Mouse (Mus musculus) MEL (cell line): ENCODE data around the gene Smim24. TPM values are rescaled to one million over a fixed set of nuclear protein-coding genes. Genes with fewer than 3 reads are reported as not detected.

Experiments
- DNase-seq: peaks from one replicate; pipeline ENCODE4 v3.0.0; 2011; ENCODE audit warnings: low read depth, low spot score
- H3K27ac ChIP-seq: 2 replicates; pipeline ENCODE4 v1.5.1; 2012; ENCODE audit warnings: low read depth, mild to moderate bottlenecking, control low read depth, low read length, moderate library complexity; ENCODE audit not compliant: control insufficient read depth
- H3K27me3 ChIP-seq, 2 experiments: fragments of 150-350 bp in 1 of 2; sonication (generic) in 1 of 2; 2 replicates each; pipeline ENCODE4 v1.6.1; 2012; ENCODE audit warnings: low read length in 2 of 2, mild to moderate bottlenecking in 2 of 2, improper control_type of control experiment in 1 of 2, moderate library complexity in 1 of 2; ENCODE audit not compliant: insufficient read depth in 2 of 2, control insufficient read depth in 1 of 2
- H3K36me3 ChIP-seq, 2 experiments: 2 replicates each; pipeline ENCODE4 v1.6.1; 2012 to 2014; ENCODE audit warnings: low read length in 2 of 2, improper control_type of control experiment in 1 of 2, inconsistent platforms in 1 of 2, mild to moderate bottlenecking in 1 of 2; ENCODE audit not compliant: insufficient read depth in 2 of 2, control insufficient read depth in 1 of 2
- H3K4me1 ChIP-seq, 2 experiments: fragments of 150-350 bp in 1 of 2; sonication (generic) in 1 of 2; 2 replicates each; pipeline ENCODE4 v1.6.1; 2012; ENCODE audit warnings: low read length in 2 of 2, improper control_type of control experiment in 1 of 2, mild to moderate bottlenecking in 1 of 2; ENCODE audit not compliant: insufficient read depth in 2 of 2, control insufficient read depth in 1 of 2
- H3K4me3 ChIP-seq, 2 experiments: fragments of 150-350 bp in 1 of 2; sonication (generic) in 1 of 2; 2 replicates each; pipeline ENCODE4 v1.5.1; 2012; ENCODE audit warnings: low read depth in 2 of 2, low read length in 2 of 2, mild to moderate bottlenecking in 2 of 2, moderate library complexity in 2 of 2, control low read depth in 1 of 2, improper control_type of control experiment in 1 of 2; ENCODE audit not compliant: control insufficient read depth in 1 of 2, insufficient read depth in 1 of 2
- H3K79me2 ChIP-seq: 2 replicates; pipeline ENCODE4 v1.6.1; 2012; ENCODE audit warnings: mild to moderate bottlenecking, low read length, moderate library complexity; ENCODE audit not compliant: control insufficient read depth, poor library complexity, insufficient read depth
- H3K9ac ChIP-seq: 2 replicates; pipeline ENCODE4 v1.6.1; 2012; ENCODE audit warnings: low read depth, mild to moderate bottlenecking, control low read depth, low read length, moderate library complexity; ENCODE audit not compliant: control insufficient read depth, poor library complexity, severe bottlenecking
- H3K9me3 ChIP-seq: fragments of 150-350 bp; sonication (generic); replicated peaks from 2 replicates; pipeline ENCODE4 v1.6.1; 2012; ENCODE audit warnings: mild to moderate bottlenecking, low read length, improper control_type of control experiment, moderate library complexity; ENCODE audit not compliant: insufficient read depth
- CHD2 ChIP-seq: IDR thresholded peaks from 2 replicates; pipeline ENCODE4 v1.6.1; 2011; ENCODE audit warnings: low read length, improper control_type of control experiment
- CTCF ChIP-seq, 3 experiments: IDR thresholded peaks in 2 of 3; conservative IDR thresholded peaks in 1 of 3; 2 replicates each; pipeline ENCODE4 v1.5.1; 2011 to 2012; ENCODE audit warnings: low read length in 3 of 3, low read depth in 2 of 3, mild to moderate bottlenecking in 2 of 3, improper control_type of control experiment in 1 of 3, inconsistent platforms in 1 of 3, mixed read lengths in 1 of 3, moderate library complexity in 1 of 3; ENCODE audit not compliant: control insufficient read depth in 1 of 3, insufficient read depth in 1 of 3, poor library complexity in 1 of 3, severe bottlenecking in 1 of 3
- EP300 ChIP-seq, 2 experiments: IDR thresholded peaks; 2 replicates each; pipeline ENCODE4 v1.6.1; 2011; ENCODE audit warnings: improper control_type of control experiment in 2 of 2, low read length in 2 of 2, low read depth in 1 of 2, mild to moderate bottlenecking in 1 of 2
- ETS1 ChIP-seq: IDR thresholded peaks from 2 replicates; pipeline ENCODE4 v1.6.1; 2012; ENCODE audit warnings: low read depth, mild to moderate bottlenecking, inconsistent platforms, low read length, improper control_type of control experiment, moderate library complexity
- GATA1 ChIP-seq: IDR thresholded peaks from 2 replicates; pipeline ENCODE4 v1.6.1; 2011; ENCODE audit warnings: low read depth, low read length, improper control_type of control experiment
- KAT2A ChIP-seq: conservative IDR thresholded peaks from 2 replicates; pipeline ENCODE4 v1.6.1; 2012; ENCODE audit warnings: low read depth, low read length, improper control_type of control experiment, inconsistent platforms
- MAFK ChIP-seq: IDR thresholded peaks from 2 replicates; pipeline ENCODE4 v1.6.1; 2011; ENCODE audit warnings: low read depth, mild to moderate bottlenecking, low read length, improper control_type of control experiment, borderline replicate concordance
- MEF2A ChIP-seq: IDR thresholded peaks from 2 replicates; pipeline ENCODE4 v1.6.1; 2014; ENCODE audit warnings: low read depth, mild to moderate bottlenecking, inconsistent platforms, low read length, improper control_type of control experiment; ENCODE audit not compliant: poor library complexity, insufficient replicate concordance, severe bottlenecking; ENCODE audit errors: extremely low read depth
- MYB ChIP-seq: IDR thresholded peaks from 2 replicates; pipeline ENCODE4 v1.6.1; 2011; ENCODE audit warnings: mild to moderate bottlenecking, low read depth, low read length, improper control_type of control experiment
- MYC ChIP-seq: IDR thresholded peaks from 2 replicates; pipeline ENCODE4 v1.6.1; 2011; ENCODE audit warnings: low read depth, mild to moderate bottlenecking, low read length, improper control_type of control experiment, moderate library complexity
- SMC3 ChIP-seq: IDR thresholded peaks from 2 replicates; pipeline ENCODE4 v1.6.1; 2011; ENCODE audit warnings: low read depth, low read length, improper control_type of control experiment
- polyA plus RNA-seq, 2 experiments: library from polyadenylated mRNA; stranded (reverse) in 1 of 2; unstranded in 1 of 2; fragments of >175 nt in 1 of 2; fragments of >200 nt in 1 of 2; gene quantifications; 2 replicates each; pipeline versions ENCODE4 v1.2.1 to v1.2.4; 2012; ENCODE audit warnings: low replicate concordance in 2 of 2, low read depth in 1 of 2; ENCODE audit not compliant: insufficient read length in 2 of 2, insufficient read depth in 1 of 2, missing spikeins in 1 of 2
- total RNA-seq: library from RNA; depleted of rRNA; stranded (reverse); fragments of 300-350 nt; gene quantifications from 2 replicates; pipeline ENCODE4 v1.2.3, GENCODE M21; 2012; rRNA removed

Gene Smim24
- total RNA-seq (6.5 and 6.7 TPM in 2 replicates), polyA plus RNA-seq (10 to 100 TPM in 1 of 2 experiments, not detected in 1; 29.5 TPM)

GRCm38 (mm10) chr10:81392781-81393185, at the start of gene Smim24:
TSS of gene Smim24 (plus strand) at chr10:81393051.
- no peak for TF ChIP-seq MEF2A
- no peak for DNase-seq
- H3K4me1 ChIP-seq = peaks cover 6 to 14% of the 10 kb centered on the region in 2 experiments; a peak in 3 of 4 replicates
- H3K9me3 ChIP-seq = no peaks in the 10 kb centered on the region
- peak within 1 kb of the TSS; percentile 77 for H3K27ac ChIP-seq
- peak within 1 kb of the TSS; percentile 91 for H3K9ac ChIP-seq
- H3K4me3 ChIP-seq = peak within 1 kb of the TSS; percentile 85 to 86
- no peaks in the 10 kb centered on the region for H3K27me3 ChIP-seq
- no peaks in the 10 kb centered on the region for H3K36me3 ChIP-seq
- no peaks in the 10 kb centered on the region for H3K79me2 ChIP-seq

- peak overlapping the region in 1 of 2 experiments; percentile 9; a peak in 1 of 4 replicates for H3K4me3 ChIP-seq
- H3K27ac ChIP-seq = no peak overlapping the region; the same call in 1 of the 2 replicates
- H3K9ac ChIP-seq = no peak overlapping the region; the same call in 1 of the 2 replicates
- peak; percentile 75 for DNase-seq
- peak; percentile 35 for TF ChIP-seq SMC3
- TF ChIP-seq GATA1 = 0 out of 2 replicates have a peak, but pooled peaks have one; percentile 18
- TF ChIP-seq MYC = no peak
- peak in 2 of 3 experiments; percentile 33 to 44; a peak in 3 of 6 replicates for TF ChIP-seq CTCF (IDR thresholded peaks at IDR 0.05 in 2 of 3, conservative IDR thresholded peaks at IDR 0.05 in 1 of 3; ENCODE audit: control insufficient read depth in 1 of 3, insufficient read depth in 1 of 3, low read depth in 2 of 3, low read length in 3 of 3, poor library complexity in 1 of 3, severe bottlenecking in 1 of 3)
- TF ChIP-seq MAFK = no peak
- no peak for TF ChIP-seq MYB
- peak; percentile 29; the same call in 1 of the 2 replicates for TF ChIP-seq ETS1
- no peak for TF ChIP-seq CHD2
- H3K27me3 ChIP-seq = no peaks in the 10 kb centered on the region
- H3K79me2 ChIP-seq = no peaks in the 10 kb centered on the region
- peaks cover 8 to 11% of the 10 kb centered on the region in 2 experiments; a peak in 3 of 4 replicates for H3K4me1 ChIP-seq
- no peaks in the 10 kb centered on the region for H3K9me3 ChIP-seq
- H3K36me3 ChIP-seq = no peaks in the 10 kb centered on the region; a peak in 1 of 4 replicates
Observed at GRCm38 (mm10) chr10:81344421-81345161, 48.3 kb upstream of the Smim24 start.

GRCm38 (mm10) chr10:81345162-81345534, 47.7 kb upstream of the Smim24 start:
- Histone ChIP-seq H3K79me2 (peaks cover 4% of the 10 kb centered on the region; the same call in 1 of the 2 replicates), H3K4me3 (no peak overlapping the region), H3K27me3 (no peaks in the 10 kb centered on the region), H3K27ac (no peak overlapping the region), H3K36me3 (no peaks in the 10 kb centered on the region; a peak in 1 of 4 replicates), H3K4me1 (peaks cover 8 to 13% of the 10 kb centered on the region in 2 experiments; a peak in 3 of 4 replicates)
- DNase-seq = no peak
- TF ChIP-seq ETS1 (peak; percentile 8; the same call in 1 of the 2 replicates), EP300 (IDR thresholded peaks at IDR 0.05; ENCODE audit: low read depth in 1 of 2, low read length in 2 of 2) (peak in 1 of 2 experiments; percentile 22; a peak in 1 of 4 replicates), KAT2A (no peak)
- TF ChIP-seq, all 39 proteins: peak for 2
- no peaks in the 10 kb centered on the region for H3K9me3 ChIP-seq
- no peak overlapping the region for H3K9ac ChIP-seq
